Mouse (Mus musculus): ENCODE measurements at regions not wholly inside any gene's neighbourhood (a gene's known extent, or its start where the extent isn't known, plus 50 kb on each side); places are given as distances from the start of the nearest gene placed in this dataset.

DNA sequence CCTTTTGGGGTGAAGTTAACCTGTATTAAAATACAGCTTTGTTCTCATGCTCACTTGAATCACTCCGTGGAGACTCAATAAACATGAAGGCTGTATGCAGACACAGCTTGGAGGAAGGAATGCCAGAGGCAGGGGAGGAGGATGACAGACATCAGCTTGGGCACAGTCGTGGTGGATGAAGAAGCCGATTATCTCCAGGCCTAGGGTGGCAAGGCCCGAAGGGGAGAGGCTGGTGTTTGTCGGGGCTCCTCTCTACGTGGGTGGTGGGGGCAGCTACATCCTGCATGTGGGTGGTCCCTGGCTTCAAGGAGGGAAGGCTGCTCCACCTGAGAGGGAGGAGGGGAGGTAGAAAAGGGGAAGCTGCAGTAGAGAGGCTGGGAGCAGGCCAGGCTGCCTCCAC, 163.4 kb upstream of the Arl4c start:
- H3K36me3 ChIP-seq (ENCODE audit: control insufficient read depth, insufficient read depth, low read length) = no peaks in the 10 kb centered on the region
- H3K27me3 ChIP-seq (replicated peaks; ENCODE audit: control insufficient read depth, insufficient read depth, low read length) = no peaks in the 10 kb centered on the region
- 34% methylated on average over 6 of the region's 6 CpGs for WGBS
- no peak overlapping the region for H3K4me2 ChIP-seq (ENCODE audit: low read depth, low read length)
- H3K4me3 ChIP-seq (ENCODE audit: low read length) = no peak overlapping the region
- H3K27ac ChIP-seq (ENCODE audit: low read length) = no peak overlapping the region
- H3K9ac ChIP-seq (ENCODE audit: low read depth, low read length) = no peak overlapping the region
- no peaks in the 10 kb centered on the region for H3K9me3 ChIP-seq (ENCODE audit: control insufficient read depth, low read length)
- 0 out of 2 replicates have a peak, but pooled peaks cover 2% of the 10 kb centered on the region for H3K4me1 ChIP-seq (ENCODE audit: control insufficient read depth, insufficient read depth, low read length)
- ATAC-seq = no peak; the same call in 1 of the 2 replicates

DNA sequence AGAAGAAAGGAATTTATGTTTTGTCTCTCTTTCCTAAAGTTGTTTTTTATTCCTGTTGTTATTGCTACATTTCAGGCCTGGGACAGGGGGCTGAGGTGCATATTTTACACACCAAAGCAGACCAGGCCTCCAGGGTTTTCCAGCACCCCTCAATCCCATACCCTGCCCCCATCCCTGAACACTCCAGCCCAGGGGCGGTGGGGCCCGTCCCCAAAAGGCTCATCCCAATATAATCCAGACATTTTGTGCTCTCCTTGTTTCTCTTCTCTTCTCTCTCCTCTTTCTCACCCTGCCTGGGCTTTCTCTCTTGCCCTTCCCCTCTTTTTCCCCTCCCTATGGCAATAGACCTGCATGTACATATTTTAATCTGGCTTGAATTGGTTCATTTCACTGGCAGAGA, 164.6 kb upstream of the Arl4c start:
- ATAC-seq = no peak
- no peak overlapping the region for H3K4me2 ChIP-seq (ENCODE audit: low read depth, low read length)
- H3K9ac ChIP-seq (ENCODE audit: low read depth, low read length) = no peak overlapping the region
- 76% methylated on average over 2 of the region's 2 CpGs for WGBS
- H3K36me3 ChIP-seq (ENCODE audit: control insufficient read depth, insufficient read depth, low read length) = no peaks in the 10 kb centered on the region
- H3K9me3 ChIP-seq (ENCODE audit: control insufficient read depth, low read length) = no peaks in the 10 kb centered on the region
- no peak overlapping the region for H3K4me3 ChIP-seq (ENCODE audit: low read length)
- no peaks in the 10 kb centered on the region for H3K27me3 ChIP-seq (replicated peaks; ENCODE audit: control insufficient read depth, insufficient read depth, low read length)
- H3K27ac ChIP-seq (ENCODE audit: low read length) = no peak overlapping the region
- H3K4me1 ChIP-seq (ENCODE audit: control insufficient read depth, insufficient read depth, low read length) = 0 out of 2 replicates have a peak, but pooled peaks cover under 1% of the 10 kb centered on the region

GRCm38 (mm10) chr1:88867138-88867537, 165.1 kb upstream of the Arl4c start:
- H3K4me3 ChIP-seq (ENCODE audit: low read length) = no peak overlapping the region

GRCm38 (mm10) chr1:88869885-88870284, 167.9 kb upstream of the Arl4c start:
- H3K36me3 ChIP-seq (ENCODE audit: control insufficient read depth, insufficient read depth, low read length) = no peaks in the 10 kb centered on the region
- WGBS = 64% methylated on average over 4 of the region's 4 CpGs
- no peaks in the 10 kb centered on the region for H3K9me3 ChIP-seq (ENCODE audit: control insufficient read depth, low read length)
- no peak overlapping the region for H3K9ac ChIP-seq (ENCODE audit: low read depth, low read length)
- no peak overlapping the region for H3K4me2 ChIP-seq (ENCODE audit: low read depth, low read length)
- H3K4me1 ChIP-seq (ENCODE audit: control insufficient read depth, insufficient read depth, low read length) = no peaks in the 10 kb centered on the region
- H3K27ac ChIP-seq (ENCODE audit: low read length) = no peak overlapping the region
- no peaks in the 10 kb centered on the region for H3K27me3 ChIP-seq (replicated peaks; ENCODE audit: control insufficient read depth, insufficient read depth, low read length)
- H3K4me3 ChIP-seq (ENCODE audit: low read length) = no peak overlapping the region
- ATAC-seq = no peak

More at GRCm38 (mm10) chr1:88867138-88867537, 165.1 kb upstream of the Arl4c start:
- Histone ChIP-seq H3K9ac (ENCODE audit: low read depth, low read length) (no peak overlapping the region), H3K4me1 (ENCODE audit: control insufficient read depth, insufficient read depth, low read length) (no peaks in the 10 kb centered on the region), H3K36me3 (ENCODE audit: control insufficient read depth, insufficient read depth, low read length) (no peaks in the 10 kb centered on the region), H3K9me3 (ENCODE audit: control insufficient read depth, low read length) (no peaks in the 10 kb centered on the region), H3K4me2 (ENCODE audit: low read depth, low read length) (no peak overlapping the region), H3K27ac (ENCODE audit: low read length) (no peak overlapping the region), H3K27me3 (replicated peaks; ENCODE audit: control insufficient read depth, insufficient read depth, low read length) (no peaks in the 10 kb centered on the region)
- 58% methylated on average over 3 of the region's 3 CpGs for WGBS
- ATAC-seq = peak; percentile 23; the same call in 1 of the 2 replicates

- no peaks in the 10 kb centered on the region for H3K9me3 ChIP-seq (ENCODE audit: control insufficient read depth, low read length)
These were observed 173.3 kb upstream of the Arl4c start for GRCm38 (mm10) chr1:88875356-88875755.

GRCm38 (mm10) chr1:88877441-88877840, 175.4 kb upstream of the Arl4c start:
- H3K9me3 ChIP-seq (ENCODE audit: control insufficient read depth, low read length) = no peaks in the 10 kb centered on the region
- no peaks in the 10 kb centered on the region for H3K36me3 ChIP-seq (ENCODE audit: control insufficient read depth, insufficient read depth, low read length)
- H3K4me3 ChIP-seq (ENCODE audit: low read length) = no peak overlapping the region
- no peak overlapping the region for H3K9ac ChIP-seq (ENCODE audit: low read depth, low read length)
- no peaks in the 10 kb centered on the region for H3K4me1 ChIP-seq (ENCODE audit: control insufficient read depth, insufficient read depth, low read length)
- 91% methylated on average over 11 of the region's 11 CpGs for WGBS
- H3K4me2 ChIP-seq (ENCODE audit: low read depth, low read length) = no peak overlapping the region
- no peaks in the 10 kb centered on the region for H3K27me3 ChIP-seq (replicated peaks; ENCODE audit: control insufficient read depth, insufficient read depth, low read length)
- no peak overlapping the region for H3K27ac ChIP-seq (ENCODE audit: low read length)
- ATAC-seq = no peak

More at GRCm38 (mm10) chr1:88875356-88875755, 173.3 kb upstream of the Arl4c start:
- 39% methylated on average over 6 of the region's 6 CpGs for WGBS
- Histone ChIP-seq H3K9ac (ENCODE audit: low read depth, low read length) (no peak overlapping the region), H3K27me3 (replicated peaks; ENCODE audit: control insufficient read depth, insufficient read depth, low read length) (no peaks in the 10 kb centered on the region), H3K4me1 (ENCODE audit: control insufficient read depth, insufficient read depth, low read length) (no peaks in the 10 kb centered on the region), H3K4me2 (ENCODE audit: low read depth, low read length) (no peak overlapping the region), H3K36me3 (ENCODE audit: control insufficient read depth, insufficient read depth, low read length) (no peaks in the 10 kb centered on the region), H3K27ac (ENCODE audit: low read length) (no peak overlapping the region), H3K4me3 (ENCODE audit: low read length) (no peak overlapping the region)
- ATAC-seq = no peak

- no peak overlapping the region for H3K27ac ChIP-seq (ENCODE audit: low read length)
- H3K27me3 ChIP-seq (replicated peaks; ENCODE audit: control insufficient read depth, insufficient read depth, low read length) = no peaks in the 10 kb centered on the region
- H3K4me2 ChIP-seq (ENCODE audit: low read depth, low read length) = no peak overlapping the region
- no peaks in the 10 kb centered on the region for H3K4me1 ChIP-seq (ENCODE audit: control insufficient read depth, insufficient read depth, low read length)
- no peaks in the 10 kb centered on the region for H3K36me3 ChIP-seq (ENCODE audit: control insufficient read depth, insufficient read depth, low read length)
- no peaks in the 10 kb centered on the region for H3K9me3 ChIP-seq (ENCODE audit: control insufficient read depth, low read length)
- 60% methylated on average over 10 of the region's 10 CpGs for WGBS
- H3K4me3 ChIP-seq (ENCODE audit: low read length) = no peak overlapping the region
- ATAC-seq = no peak
- H3K9ac ChIP-seq (ENCODE audit: low read depth, low read length) = no peak overlapping the region
These were observed 176.8 kb upstream of the Arl4c start for GRCm38 (mm10) chr1:88878831-88879230.

GRCm38 (mm10) chr1:88879367-88879766, 177.3 kb upstream of the Arl4c start:
- Histone ChIP-seq H3K4me2 (ENCODE audit: low read depth, low read length) (no peak overlapping the region), H3K9me3 (ENCODE audit: control insufficient read depth, low read length) (no peaks in the 10 kb centered on the region), H3K4me1 (ENCODE audit: control insufficient read depth, insufficient read depth, low read length) (no peaks in the 10 kb centered on the region), H3K27ac (ENCODE audit: low read length) (no peak overlapping the region), H3K4me3 (ENCODE audit: low read length) (no peak overlapping the region), H3K9ac (ENCODE audit: low read depth, low read length) (no peak overlapping the region), H3K36me3 (ENCODE audit: control insufficient read depth, insufficient read depth, low read length) (no peaks in the 10 kb centered on the region), H3K27me3 (replicated peaks; ENCODE audit: control insufficient read depth, insufficient read depth, low read length) (no peaks in the 10 kb centered on the region)
- ATAC-seq = no peak
- 79% methylated on average over 5 of the region's 5 CpGs for WGBS

DNA sequence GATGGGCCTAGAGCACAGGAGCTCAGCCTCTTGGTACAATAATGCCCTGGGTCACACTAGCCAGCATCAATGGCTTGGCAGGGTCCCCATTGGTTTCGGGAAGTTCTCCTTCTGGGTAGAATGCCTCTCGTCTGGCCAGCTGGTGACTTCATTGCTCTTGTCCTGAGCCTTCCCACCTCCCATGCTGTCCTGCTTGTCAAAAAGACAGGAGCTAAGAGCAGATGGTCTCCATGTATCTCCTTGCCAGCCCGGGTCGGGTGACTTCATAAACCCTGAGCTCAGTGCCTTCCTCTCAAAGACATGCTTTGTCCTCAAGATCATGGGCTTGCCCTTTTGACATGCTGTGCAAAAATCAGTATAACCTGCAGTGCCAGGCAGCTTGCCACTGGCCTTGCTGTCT, 179.2 kb upstream of the Sh3bp4 start:
- no peak for ATAC-seq
- WGBS = 89% methylated on average over 4 of the region's 4 CpGs
- Histone ChIP-seq H3K27ac (ENCODE audit: low read length) (no peak overlapping the region), H3K27me3 (replicated peaks; ENCODE audit: control insufficient read depth, insufficient read depth, low read length) (no peaks in the 10 kb centered on the region), H3K4me3 (ENCODE audit: low read length) (no peak overlapping the region), H3K4me1 (ENCODE audit: control insufficient read depth, insufficient read depth, low read length) (no peaks in the 10 kb centered on the region), H3K9ac (ENCODE audit: low read depth, low read length) (no peak overlapping the region), H3K9me3 (ENCODE audit: control insufficient read depth, low read length) (no peaks in the 10 kb centered on the region), H3K36me3 (ENCODE audit: control insufficient read depth, insufficient read depth, low read length) (no peaks in the 10 kb centered on the region), H3K4me2 (ENCODE audit: low read depth, low read length) (no peak overlapping the region)

DNA sequence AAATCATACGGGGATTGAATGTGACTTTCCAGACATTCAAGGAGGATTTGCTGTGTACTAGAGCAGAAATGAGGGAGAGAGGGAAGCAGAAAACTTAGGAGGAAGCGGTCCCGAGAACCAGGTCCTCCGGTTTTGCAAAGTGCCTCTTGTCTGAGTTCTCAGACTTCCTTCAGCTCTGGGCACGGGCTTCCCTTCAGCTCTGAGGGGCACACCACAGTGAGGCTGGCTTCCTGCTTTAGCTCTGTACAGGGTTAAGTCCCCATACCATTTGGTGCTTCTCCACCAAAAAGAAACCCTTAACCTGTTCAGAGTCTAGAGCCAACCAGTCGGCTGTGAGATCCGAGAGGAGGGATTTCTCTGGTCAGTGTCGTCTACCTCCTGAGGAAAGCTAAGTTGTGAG, 167.8 kb upstream of the Sh3bp4 start:
- H3K4me1 ChIP-seq (ENCODE audit: control insufficient read depth, insufficient read depth, low read length) = no peaks in the 10 kb centered on the region
- no peak overlapping the region for H3K9ac ChIP-seq (ENCODE audit: low read depth, low read length)
- no peak for ATAC-seq
- H3K4me3 ChIP-seq (ENCODE audit: low read length) = no peak overlapping the region
- no peak overlapping the region for H3K4me2 ChIP-seq (ENCODE audit: low read depth, low read length)
- no peaks in the 10 kb centered on the region for H3K27me3 ChIP-seq (replicated peaks; ENCODE audit: control insufficient read depth, insufficient read depth, low read length)
- H3K36me3 ChIP-seq (ENCODE audit: control insufficient read depth, insufficient read depth, low read length) = no peaks in the 10 kb centered on the region
- no peaks in the 10 kb centered on the region for H3K9me3 ChIP-seq (ENCODE audit: control insufficient read depth, low read length)
- H3K27ac ChIP-seq (ENCODE audit: low read length) = no peak overlapping the region
- 92% methylated on average over 8 of the region's 8 CpGs for WGBS

All from intestine, embryonic 16.5 days (tissue).